Mouse (Mus musculus) testis, adult 2 months (tissue): ENCODE data around the gene Gm10840.

ENCODE experiments used
- CTCF ChIP-seq: fragments of 200-500 bp; IDR thresholded peaks from 2 replicates; pipeline ENCODE4 v1.5.1; 2012; ENCODE audit warnings: low read depth, mild to moderate bottlenecking, inconsistent platforms, low read length, moderate library complexity; ENCODE audit not compliant: control insufficient read depth, insufficient read depth, insufficient replicate concordance
- POLR2A ChIP-seq: fragments of 200-500 bp; IDR thresholded peaks from 2 replicates; pipeline ENCODE4 v1.6.1; 2012; ENCODE audit warnings: low read depth, mild to moderate bottlenecking, inconsistent platforms, low read length, moderate library complexity; ENCODE audit not compliant: control insufficient read depth

- TF ChIP-seq CTCF (no peak), POLR2A (no peak)
Measured at GRCm38 (mm10) chr11:106194155-106194541, 33.5 kb downstream of the Gm10840 start.
